Mouse (Mus musculus) erythroid progenitor cell, adult 5-6 weeks (primary cell): Measurements from ENCODE around the gene Pde2a. TPM values are rescaled to one million over a fixed set of nuclear protein-coding genes. Genes with fewer than 3 reads are reported as not detected.

ENCODE experiments used
- ATAC-seq: replicated peaks from 2 replicates; pipeline ENCODE4 v1.8.0; 2016; ENCODE audit warnings: moderate number of reproducible peaks, mild to moderate bottlenecking, moderate TSS enrichment, inconsistent platforms; ENCODE audit not compliant: poor library complexity, low FRiP score, severe bottlenecking
- total RNA-seq, 2 experiments: library from RNA; stranded (forward) in 1 of 2; stranded (reverse) in 1 of 2; fragments of 150-400 nt in 1 of 2; fragments of 186-747, 209-891 nt in 1 of 2; gene quantifications; 2 replicates each; pipeline versions ENCODE4 v1.2.3 to v1.2.4; 2015 to 2017; ENCODE audit warnings: low replicate concordance in 2 of 2

The Pde2a gene
- total RNA-seq (2015; ENCODE audit: low replicate concordance) (15.9 and 17.2 TPM in 2 replicates), total RNA-seq (2017; ENCODE audit: low replicate concordance) (1.7 and 11.8 TPM in 2 replicates)

DNA sequence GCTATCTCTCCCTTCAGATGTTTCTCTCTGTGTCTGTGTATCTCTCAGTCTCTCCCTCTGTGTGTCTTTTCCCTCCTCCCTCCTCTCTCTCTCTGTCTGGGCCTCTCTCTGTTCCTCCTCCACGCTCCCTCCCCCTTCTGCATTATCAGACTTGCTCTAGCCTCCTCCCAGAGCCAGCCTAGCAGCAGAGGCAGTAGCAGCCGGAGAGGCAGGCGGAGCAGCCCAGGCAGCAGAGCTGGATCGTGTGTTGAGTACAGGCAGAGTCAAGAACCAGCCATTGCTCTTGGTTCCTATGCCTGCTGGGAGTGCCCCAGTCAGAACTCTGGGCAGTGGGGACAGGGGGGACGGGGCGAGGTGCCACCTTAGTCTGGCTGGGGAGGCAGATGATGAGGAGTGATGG lies at the start of gene Pde2a:
Pde2a (plus strand) TSS at position 163 of the 400 bp plus-strand sequence.
- no peak for ATAC-seq

DNA sequence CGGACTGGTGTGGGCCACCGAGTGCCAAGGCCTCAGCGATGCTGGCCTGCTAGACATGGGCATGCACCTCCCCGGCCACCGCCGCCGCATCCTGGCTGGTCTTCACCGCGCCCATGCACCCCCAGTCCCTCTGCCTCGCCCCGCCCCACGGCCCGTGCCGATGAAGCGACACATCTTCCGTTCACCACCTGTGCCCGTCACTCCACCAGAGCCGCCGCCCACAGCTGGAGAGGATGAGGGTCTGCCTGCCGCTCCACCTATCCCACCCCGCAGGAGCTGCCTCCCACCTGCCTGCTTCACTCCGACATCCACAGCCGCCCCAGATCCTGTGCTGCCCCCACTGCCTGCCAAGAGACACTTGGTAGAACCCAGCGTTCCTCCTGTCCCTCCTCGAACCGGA lies 48.4 kb upstream of the Pde2a start:
- ATAC-seq: no peak

DNA sequence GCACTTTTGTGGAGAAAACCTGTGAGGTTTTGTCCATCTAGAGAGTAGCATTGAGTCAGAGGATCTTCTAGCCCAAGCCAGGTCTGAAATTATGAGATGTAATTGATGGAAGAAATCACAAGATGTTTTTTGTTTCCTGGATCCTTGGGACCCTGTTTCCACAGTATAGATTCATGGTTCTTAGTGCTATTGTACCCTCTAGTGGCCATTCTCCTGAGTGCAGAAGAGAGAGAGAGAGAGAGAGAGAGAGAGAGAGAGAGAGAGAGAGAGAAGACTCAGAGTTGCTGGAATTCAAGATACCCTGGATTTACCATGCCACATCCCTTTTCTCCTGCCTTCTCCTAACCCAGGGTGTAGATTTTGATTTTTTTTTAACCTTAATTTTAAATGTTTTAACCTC lies 47.3 kb upstream of the Pde2a start:
- no peak for ATAC-seq

DNA sequence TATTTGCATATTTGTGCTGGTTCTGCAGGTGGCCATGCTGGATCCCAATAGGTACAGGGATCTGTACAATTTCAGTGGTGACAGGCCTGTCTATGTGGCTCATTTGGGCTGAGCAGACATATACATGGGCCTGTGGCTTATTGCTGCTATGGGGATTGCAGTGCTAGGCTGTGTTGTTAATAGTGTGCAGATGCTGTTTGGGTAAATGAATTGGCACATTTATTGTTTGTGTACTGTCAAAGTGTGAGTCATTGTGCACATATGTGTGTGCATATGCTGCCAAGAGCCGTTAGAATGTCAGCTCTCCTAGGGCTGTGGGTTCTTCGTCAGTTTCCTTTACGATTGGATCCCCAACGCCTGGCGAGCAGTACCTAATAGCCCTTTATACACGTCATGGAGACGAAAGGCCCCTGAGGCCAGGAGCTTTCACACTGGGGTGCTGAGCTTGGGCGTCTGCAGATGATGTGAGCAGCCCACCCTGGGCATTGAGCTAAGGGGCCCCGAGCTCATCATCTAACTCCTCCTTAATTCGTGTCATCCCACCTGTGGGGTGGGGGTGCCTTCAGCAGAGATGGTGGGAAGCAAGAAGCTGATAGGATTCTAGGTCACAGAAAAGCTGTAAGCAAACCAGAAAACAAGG lies 44.7 kb upstream of the Pde2a start:
- ATAC-seq: no peak

DNA sequence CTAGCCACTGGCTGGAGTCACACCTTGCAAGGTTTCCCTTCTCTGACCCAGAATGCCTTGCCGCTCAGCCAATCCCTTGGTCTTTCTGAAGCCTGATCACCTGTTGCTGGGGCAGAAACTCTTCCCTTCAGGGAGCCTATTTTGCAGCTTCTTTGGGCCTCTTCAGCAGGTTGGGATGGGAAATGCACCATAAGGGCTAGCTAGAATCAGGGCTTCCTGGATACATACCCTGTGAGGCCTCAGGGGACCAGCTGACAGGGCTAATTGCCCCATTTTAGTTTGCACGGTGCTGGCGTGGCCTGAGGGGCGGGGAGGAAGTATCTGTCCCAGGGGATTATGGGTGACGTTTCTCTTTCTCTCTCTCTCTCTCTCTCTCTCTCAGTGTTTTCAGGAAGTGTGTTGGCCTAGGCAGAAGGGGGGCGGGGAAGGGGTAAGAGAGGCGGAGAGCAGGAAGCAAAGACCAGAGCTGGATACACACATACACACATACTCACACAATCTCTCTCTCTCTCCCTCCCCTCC lies 43.7 kb upstream of the Pde2a start:
- ATAC-seq: 0 out of 2 replicates have a peak, but pooled peaks have one; percentile 56

DNA sequence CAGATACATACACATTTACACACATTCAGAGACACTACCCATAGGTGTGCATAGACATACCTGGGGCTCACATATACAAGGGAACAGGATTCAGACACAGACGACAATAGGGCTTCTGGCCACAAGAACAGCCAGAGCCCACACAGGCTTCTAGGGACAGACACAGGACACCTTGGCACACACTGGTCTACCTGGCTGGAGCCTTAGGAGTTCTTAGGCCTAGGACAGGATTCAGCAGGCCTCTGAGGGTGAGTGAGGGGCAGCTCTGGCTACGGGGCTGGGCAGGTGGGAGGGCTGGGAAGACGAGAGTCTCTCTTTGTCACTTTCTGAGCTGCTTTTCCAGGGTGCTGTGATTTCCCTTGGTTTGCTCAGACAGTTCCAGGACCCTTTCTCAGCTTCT lies 43.2 kb upstream of the Pde2a start:
- no peak for ATAC-seq

DNA sequence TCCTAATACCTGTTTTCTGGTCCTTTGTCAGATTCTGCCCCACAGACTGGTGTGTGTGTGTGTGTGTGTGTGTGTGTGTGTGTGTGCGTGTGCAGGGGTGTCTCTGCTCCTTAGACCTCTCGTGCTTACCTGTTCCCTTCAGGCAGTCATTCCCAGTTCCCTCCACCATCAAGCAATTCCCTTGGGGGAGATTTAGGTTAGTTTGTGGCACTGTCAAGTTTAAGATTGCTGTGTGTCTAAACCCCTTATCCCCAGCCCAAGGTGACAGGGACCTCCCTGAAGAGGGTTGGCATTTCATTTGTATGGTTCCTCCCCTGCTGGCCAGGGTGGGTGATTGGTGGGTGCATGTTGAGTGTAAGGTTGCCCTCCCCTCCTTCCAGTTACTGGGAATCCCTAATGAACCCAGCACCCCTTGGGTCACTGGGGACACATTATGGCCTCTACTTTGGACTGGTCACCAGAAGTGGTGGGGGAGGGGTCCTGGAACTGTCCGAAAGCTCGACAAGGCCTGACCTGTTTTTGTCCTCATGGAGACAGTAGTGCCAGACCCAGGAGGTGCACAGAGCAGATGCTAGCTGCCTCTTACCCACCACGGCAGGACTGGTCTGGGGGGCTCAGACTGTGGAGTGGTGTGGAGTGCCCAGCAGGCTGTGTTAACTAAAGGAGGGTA lies 42.6 kb upstream of the Pde2a start:
- no peak for ATAC-seq

DNA sequence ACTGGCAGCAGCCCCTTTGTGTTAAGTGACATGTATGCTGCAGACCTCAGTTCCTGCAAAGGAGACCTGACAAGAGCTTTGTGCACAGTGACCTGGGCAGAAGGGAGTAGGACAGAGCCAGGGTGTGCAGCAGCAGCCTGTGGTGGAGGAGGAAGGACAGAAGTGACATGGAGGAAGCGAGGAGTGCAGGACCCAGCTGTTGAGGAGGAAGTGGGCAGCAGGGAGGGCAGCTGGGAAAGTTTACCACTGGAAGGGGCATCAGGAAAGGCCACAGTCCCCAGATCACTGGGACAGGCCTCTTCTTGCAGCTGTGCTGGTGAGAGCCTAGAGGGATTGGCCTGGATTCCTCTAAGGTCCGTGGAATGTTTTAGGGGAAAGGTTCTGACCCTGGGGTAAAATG lies 41.8 kb upstream of the Pde2a start:
- ATAC-seq: no peak

DNA sequence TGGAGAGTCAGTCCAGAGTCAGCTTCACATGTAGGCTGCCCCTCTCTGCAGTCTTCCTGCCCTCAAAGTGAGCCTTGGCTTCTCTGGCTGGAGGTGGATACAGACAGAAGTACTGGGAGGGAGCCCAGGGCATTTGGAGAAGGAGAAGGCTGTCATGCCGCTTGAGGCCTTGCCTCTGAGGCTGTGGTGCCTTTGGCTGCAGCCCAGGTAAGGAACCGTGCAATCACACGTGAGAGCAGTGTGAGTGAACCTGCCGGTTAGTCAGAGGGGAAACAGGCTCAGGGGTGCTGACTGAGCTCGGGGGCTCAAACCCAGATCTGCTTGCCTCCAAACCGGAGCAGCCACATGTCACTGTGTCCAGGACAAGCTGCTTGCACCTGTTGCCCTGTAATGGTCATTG lies 40.0 kb upstream of the Pde2a start:
- no peak for ATAC-seq

DNA sequence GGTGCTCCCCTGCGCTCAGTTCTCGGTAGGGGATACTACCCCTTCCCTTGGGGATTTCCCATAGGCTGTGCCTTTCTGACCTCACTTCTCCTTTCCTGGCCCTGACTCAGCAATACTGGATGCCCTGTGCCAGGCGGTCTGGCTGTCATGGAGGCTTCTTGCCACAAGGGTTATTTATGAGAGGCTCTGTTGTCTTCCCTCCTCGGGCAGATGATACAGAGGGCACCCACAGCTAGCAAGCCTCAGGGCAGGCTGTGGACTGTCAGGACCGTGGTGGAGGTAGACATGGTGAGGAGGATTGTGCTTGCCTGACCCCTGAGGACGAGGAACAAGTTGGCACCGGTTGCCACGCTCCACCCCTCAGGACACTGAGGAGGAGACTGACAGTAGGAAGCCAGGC lies 39.1 kb upstream of the Pde2a start:
- no peak for ATAC-seq

DNA sequence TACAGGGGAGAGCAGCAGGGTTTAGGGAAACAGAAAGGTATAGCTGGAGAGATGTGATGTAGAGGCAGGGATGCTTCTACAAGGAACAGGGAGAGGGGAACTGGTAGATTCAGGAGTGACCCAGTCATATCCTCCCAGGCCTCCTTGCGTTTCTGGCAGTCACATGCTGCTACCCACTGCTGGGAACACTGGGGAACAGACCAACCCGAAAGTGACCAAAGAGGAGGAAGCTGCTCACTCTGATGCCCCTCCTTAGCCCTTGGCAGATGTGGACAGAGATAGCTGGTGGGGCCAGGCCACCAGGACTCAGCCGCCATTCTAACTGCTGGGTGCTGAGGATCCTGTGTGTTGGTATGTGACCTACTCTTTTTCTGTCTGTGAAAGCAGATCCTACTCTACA lies 37.7 kb upstream of the Pde2a start:
- ATAC-seq: no peak

DNA sequence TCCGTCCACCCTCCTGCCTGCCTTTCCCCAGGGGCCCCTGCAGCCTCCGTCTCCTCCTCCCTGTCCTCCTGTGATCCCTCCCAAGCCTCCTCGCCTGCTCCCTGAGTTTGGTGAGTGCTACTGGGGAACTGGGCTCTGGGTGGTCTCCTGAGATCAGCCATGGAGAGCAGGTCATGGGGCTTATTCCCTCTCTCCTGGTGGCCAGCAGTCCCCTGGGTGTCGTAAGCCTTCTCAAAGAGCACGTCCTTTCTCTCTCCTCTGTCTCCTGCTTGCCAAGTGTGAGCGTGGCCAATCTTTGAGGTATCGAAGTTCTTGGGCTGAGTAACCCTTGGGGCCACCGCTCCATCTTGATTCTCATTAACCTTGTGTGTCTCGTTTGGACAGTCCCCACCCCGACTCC lies 36.6 kb upstream of the Pde2a start:
- no peak for ATAC-seq

DNA sequence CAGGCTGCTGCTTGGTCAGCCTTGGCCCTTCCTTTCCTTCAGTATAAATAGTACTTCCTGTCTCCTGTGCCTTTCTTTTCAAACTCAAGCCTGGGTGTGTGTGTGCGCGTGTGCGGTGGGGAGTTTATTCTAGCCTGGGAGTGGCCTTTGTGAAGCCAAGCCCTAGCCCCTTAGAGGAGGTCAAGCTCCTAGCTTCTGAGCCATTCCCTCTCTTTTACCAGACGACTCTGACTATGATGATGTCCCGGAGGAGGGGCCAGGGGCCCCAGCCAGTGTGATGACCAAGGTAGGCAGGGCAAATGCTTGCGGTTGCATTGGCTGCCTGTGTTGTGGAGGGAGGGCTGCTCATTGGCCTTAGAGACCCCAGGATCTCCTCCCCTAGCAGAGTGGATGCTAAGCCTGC lies 36.2 kb upstream of the Pde2a start:
- ATAC-seq: no peak

DNA sequence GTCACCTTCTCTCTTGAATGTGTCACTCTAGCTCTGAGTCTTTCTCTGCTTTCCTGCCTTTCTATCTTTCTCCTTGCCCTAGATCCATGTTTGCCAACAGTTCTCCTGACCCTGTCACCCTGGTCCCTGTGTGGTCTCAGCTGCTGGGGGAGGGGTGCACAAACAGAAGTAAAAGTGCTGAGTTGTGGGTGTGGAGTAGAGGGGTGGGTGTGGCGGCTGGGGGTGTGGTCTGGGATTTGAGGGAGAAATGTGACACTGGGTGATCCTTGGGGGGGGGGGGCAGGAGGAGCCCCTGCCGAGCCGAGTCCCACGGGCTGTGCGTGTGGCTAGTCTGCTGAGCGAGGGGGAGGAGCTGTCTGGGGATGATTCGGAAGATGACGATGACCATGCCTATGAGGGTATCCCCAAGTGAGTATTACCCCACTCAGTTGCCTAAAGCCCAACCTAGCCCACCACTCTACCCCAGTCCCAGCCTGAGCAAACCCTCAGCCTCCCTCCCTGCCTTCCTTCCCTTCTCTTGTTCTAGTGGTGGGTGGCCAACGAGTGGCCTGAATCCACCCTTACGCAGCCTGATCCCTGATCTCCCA lies 35.5 kb upstream of the Pde2a start:
- ATAC-seq: no peak

DNA sequence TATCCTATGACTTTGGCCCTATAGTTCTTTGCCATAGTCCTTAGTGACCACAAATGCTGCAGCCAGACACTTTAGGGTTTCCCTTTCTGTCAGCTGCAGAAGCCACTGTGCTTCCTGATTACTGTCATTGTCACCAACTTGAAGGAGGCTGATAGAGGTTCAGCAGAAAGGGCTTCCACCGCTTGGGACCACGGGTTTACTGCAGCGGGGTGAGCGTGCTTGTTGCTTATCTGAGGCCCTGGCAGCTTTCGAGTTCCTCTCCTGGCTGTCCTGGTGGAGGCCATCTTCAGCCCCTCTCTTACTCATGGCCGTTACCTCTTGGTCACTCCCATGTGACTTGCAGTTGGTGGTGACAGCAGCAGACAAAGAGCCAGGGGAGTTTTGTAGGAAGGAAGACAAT lies 32.2 kb upstream of the Pde2a start:
- no peak for ATAC-seq

DNA sequence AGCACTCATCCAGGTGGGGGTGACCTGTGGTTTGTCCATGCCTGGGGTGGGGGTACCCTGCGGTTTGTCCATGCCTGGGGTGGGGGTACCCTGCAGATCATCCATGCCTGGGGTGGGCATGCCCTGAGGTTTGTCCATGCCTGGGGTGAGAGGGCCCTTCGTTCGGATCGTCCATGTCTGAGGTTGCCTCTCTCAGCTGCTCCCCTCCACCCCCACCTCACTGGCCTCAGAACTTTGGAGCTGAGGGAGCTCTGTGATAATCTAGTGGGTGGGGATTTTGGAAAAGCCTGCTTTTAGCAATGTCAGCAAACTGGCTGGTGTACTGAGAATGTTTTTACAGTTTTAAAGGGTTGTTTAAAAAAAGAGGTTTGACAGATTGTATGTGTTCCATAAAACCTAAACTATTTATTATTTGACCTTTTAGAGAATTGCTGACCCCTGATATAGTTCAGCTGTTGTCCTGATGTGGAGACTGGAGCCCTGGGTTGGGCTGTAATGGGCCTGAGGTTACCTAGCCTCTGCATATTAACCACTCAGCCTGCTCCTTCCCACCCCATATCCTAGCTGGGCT lies 29.5 kb upstream of the Pde2a start:
- no peak for ATAC-seq

DNA sequence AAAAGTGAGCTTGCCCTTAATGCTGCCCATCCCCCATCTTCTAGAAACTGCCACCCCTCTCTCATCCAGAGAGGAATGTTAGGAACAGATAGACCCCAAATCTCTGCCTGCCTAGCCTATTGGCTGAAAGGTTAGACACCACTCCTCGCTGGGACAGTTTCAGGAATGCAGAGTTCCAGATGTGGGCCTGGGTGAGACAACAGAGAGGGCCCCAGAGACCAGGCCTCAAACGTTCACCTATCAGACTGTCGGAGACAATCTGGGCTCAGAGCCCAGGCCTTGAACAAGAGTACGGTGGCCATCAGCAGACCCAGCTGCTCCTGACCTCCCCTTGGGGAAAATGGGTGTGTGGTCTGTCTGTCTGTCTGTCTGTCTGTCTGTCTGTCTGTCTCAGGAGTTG lies 28.5 kb upstream of the Pde2a start:
- no peak for ATAC-seq

DNA sequence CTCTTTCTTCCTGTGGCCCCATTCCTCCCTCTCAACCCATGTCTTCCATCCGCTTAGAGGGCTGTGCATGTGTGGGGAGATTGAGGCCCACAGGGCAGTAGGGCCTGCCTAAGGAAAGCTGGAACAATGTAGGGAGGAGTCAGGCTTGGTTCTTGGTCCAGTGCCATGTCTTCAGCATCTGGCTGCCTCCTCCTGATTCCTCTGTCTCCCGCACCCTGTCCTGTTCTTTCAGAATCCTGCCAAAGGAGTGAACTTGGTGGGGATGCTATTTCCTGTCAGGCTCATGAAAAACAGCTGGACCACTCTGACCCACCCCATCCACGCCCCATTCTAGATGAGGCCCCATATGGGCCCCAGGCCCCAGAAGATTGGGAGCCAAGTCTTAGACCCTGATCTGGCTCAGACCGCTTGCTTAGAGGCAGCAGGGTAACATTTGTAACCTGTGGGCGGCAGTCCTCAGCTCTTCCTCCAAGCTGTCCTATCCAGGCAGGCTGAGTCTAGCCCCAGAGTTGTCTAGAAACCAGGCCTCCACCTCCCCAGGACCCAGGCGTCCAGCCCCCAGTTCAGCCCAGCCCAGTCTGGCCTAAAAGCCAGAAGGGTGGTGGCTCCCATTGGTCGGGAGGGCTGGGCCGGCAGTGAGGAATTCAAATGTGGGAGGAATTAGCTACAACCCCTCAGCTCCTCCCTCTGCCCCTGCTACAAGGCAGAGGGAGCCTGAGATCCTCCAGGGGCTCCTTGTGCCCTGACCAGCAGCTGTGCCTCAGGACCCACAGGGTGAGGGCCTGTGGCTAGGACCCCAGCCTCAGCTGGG lies 27.6 kb upstream of the Pde2a start:
- no peak for ATAC-seq

DNA sequence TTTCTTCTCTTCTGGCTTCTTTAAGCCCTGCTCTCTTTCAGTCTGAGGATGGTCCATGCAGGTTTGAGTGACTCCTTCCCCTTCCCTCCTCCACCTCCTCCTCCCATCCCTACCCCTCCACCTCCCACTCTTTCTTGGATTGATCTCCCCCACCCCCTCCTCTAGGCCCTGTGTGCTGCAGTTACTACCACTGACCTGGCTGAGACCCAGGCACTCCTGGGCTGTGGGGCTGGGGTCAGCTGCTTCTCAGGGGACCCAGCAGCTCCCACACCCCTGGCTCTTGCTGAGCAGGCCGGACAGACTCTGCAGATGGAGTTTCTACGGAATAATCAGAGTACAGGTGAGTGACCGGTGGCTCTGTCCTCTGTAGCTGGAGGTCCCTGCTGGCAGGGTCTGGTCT lies 26.9 kb upstream of the Pde2a start:
- no peak for ATAC-seq

DNA sequence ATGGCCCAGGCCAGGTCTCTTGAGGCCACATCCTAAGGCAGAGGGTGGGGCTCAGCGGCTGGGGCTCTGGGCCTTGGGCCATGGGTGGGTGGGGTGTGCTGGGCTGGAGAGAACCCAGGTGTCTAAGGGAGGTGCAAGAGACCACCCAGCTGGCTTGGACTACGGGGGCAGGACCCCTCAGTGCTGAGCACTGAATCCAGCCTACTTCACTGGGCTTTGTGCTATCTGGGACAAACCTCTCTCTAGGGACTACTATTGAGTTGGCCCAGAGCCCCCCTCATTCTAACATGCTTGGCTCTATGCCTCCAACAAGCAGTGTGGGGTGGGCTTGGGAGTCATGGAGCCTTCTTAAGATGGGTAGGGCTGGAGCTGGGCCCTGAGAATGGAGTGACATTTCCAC lies 26.0 kb upstream of the Pde2a start:
- no peak for ATAC-seq
